Mouse (Mus musculus) CH12.LX (cell line): ENCODE data around the gene Glt1d1. TPM values are rescaled to one million over a fixed set of nuclear protein-coding genes. Genes with fewer than 3 reads are reported as not detected.

Source experiments
- DNase-seq: peaks from one replicate; pipeline ENCODE4 v3.0.0-alpha.2; 2013; ENCODE audit errors: extremely low read depth
- H3K27ac ChIP-seq: 2 replicates; pipeline ENCODE4 v1.5.1; 2012; ENCODE audit warnings: low read depth, mild to moderate bottlenecking, control low read depth, moderate library complexity; ENCODE audit not compliant: insufficient read depth
- H3K27me3 ChIP-seq: replicated peaks from 2 replicates; pipeline ENCODE3; 2012; ENCODE audit warnings: inconsistent platforms
- H3K36me3 ChIP-seq, 2 experiments: replicated peaks in 1 of 2; 2 replicates each; pipeline versions ENCODE3 to v1.6.1; 2012; ENCODE audit warnings: inconsistent platforms in 1 of 2, low read length in 1 of 2, mild to moderate bottlenecking in 1 of 2, mixed read lengths in 1 of 2, moderate library complexity in 1 of 2; ENCODE audit not compliant: control insufficient read depth in 1 of 2, insufficient read depth in 1 of 2
- H3K4me1 ChIP-seq, 2 experiments: 2 replicates each; pipeline ENCODE4 v1.6.1; 2012; ENCODE audit warnings: inconsistent platforms in 1 of 2, moderate library complexity in 1 of 2; ENCODE audit not compliant: insufficient read depth in 2 of 2, control insufficient read depth in 1 of 2
- H3K4me2 ChIP-seq: 2 replicates; pipeline ENCODE4 v1.6.1; 2012; ENCODE audit warnings: low read depth, mild to moderate bottlenecking, control low read depth; ENCODE audit not compliant: poor library complexity, insufficient read depth, severe bottlenecking
- H3K4me3 ChIP-seq, 3 experiments: fragments of 150-350 bp in 1 of 3; sonication (generic) in 1 of 3; replicated peaks in 1 of 3; 2 replicates each; pipeline versions ENCODE3 to v1.5.1; 2011 to 2012; ENCODE audit warnings: low read depth in 2 of 3, low read length in 2 of 3, mild to moderate bottlenecking in 2 of 3, moderate library complexity in 2 of 3, control low read depth in 1 of 3, improper control_type of control experiment in 1 of 3, inconsistent platforms in 1 of 3, mixed read lengths in 1 of 3; ENCODE audit not compliant: poor library complexity in 1 of 3
- H3K79me2 ChIP-seq: replicated peaks from 2 replicates; pipeline ENCODE4 v1.6.1; 2012; ENCODE audit warnings: mild to moderate bottlenecking, moderate library complexity; ENCODE audit not compliant: control insufficient read depth, poor library complexity, insufficient read depth, severe bottlenecking; ENCODE audit errors: extremely low read depth
- H3K9ac ChIP-seq: 2 replicates; pipeline ENCODE4 v1.6.1; 2012; ENCODE audit warnings: low read depth, mild to moderate bottlenecking, control low read depth, moderate library complexity; ENCODE audit not compliant: insufficient read depth
- H3K9me3 ChIP-seq: replicated peaks from 2 replicates; pipeline ENCODE3; 2012; ENCODE audit warnings: low read length, inconsistent platforms, mixed read lengths
- ELF1 ChIP-seq: IDR thresholded peaks from 2 replicates; pipeline ENCODE4 v1.6.1; 2014; ENCODE audit warnings: low read depth, mild to moderate bottlenecking, inconsistent platforms, low read length, improper control_type of control experiment
- ETS1 ChIP-seq: conservative IDR thresholded peaks from 2 replicates; pipeline ENCODE4 v1.6.1; 2012; ENCODE audit warnings: low read depth, mild to moderate bottlenecking, inconsistent platforms, low read length, improper control_type of control experiment, moderate library complexity
- GABPA ChIP-seq: IDR thresholded peaks from 2 replicates; pipeline ENCODE4 v1.6.1; 2012; ENCODE audit warnings: low read depth, low read length, improper control_type of control experiment, inconsistent platforms; ENCODE audit not compliant: insufficient replicate concordance
- HCFC1 ChIP-seq: IDR thresholded peaks from 2 replicates; pipeline ENCODE4 v1.6.1; 2012; ENCODE audit warnings: low read depth, mild to moderate bottlenecking, inconsistent platforms, low read length, improper control_type of control experiment
- IRF4 ChIP-seq: IDR thresholded peaks from 2 replicates; pipeline ENCODE4 v1.6.1; 2014; ENCODE audit warnings: low read depth, mild to moderate bottlenecking, inconsistent platforms, low read length, improper control_type of control experiment
- JUN ChIP-seq: IDR thresholded peaks from 2 replicates; pipeline ENCODE4 v1.6.1; 2011; ENCODE audit warnings: low read depth, mild to moderate bottlenecking, low read length, improper control_type of control experiment, moderate library complexity; ENCODE audit not compliant: insufficient read depth
- MAFK ChIP-seq: IDR thresholded peaks from 2 replicates; pipeline ENCODE4 v1.6.1; 2011; ENCODE audit warnings: low read length, improper control_type of control experiment; ENCODE audit not compliant: insufficient replicate concordance
- MAZ ChIP-seq: IDR thresholded peaks from 2 replicates; pipeline ENCODE4 v1.6.1; 2012; ENCODE audit warnings: low read depth, mild to moderate bottlenecking, inconsistent platforms, low read length, improper control_type of control experiment, moderate library complexity
- MYC ChIP-seq: IDR thresholded peaks from 2 replicates; pipeline ENCODE4 v1.6.1; 2011; ENCODE audit warnings: low read depth, mild to moderate bottlenecking, improper control_type of control experiment, low read length
- POLR2AphosphoS2 ChIP-seq: IDR thresholded peaks from 2 replicates; pipeline ENCODE4 v1.6.1; 2011; ENCODE audit warnings: low read depth, low read length, improper control_type of control experiment
- RAD21 ChIP-seq: IDR thresholded peaks from 2 replicates; pipeline ENCODE4 v1.6.1; 2011; ENCODE audit warnings: low read depth, mild to moderate bottlenecking, low read length, improper control_type of control experiment, moderate library complexity
- RCOR1 ChIP-seq: conservative IDR thresholded peaks from 2 replicates; pipeline ENCODE4 v1.6.1; 2012; ENCODE audit warnings: low read depth, mild to moderate bottlenecking, inconsistent platforms, low read length, improper control_type of control experiment
- SIN3A ChIP-seq: IDR thresholded peaks from 2 replicates; pipeline ENCODE4 v1.6.1; 2012; ENCODE audit warnings: low read length, improper control_type of control experiment, inconsistent platforms
- TCF12 ChIP-seq: IDR thresholded peaks from 2 replicates; pipeline ENCODE4 v1.6.1; 2014; ENCODE audit warnings: low read depth, mild to moderate bottlenecking, inconsistent platforms, low read length, improper control_type of control experiment
- UBTF ChIP-seq: IDR thresholded peaks from 2 replicates; pipeline ENCODE4 v1.6.1; 2012; ENCODE audit warnings: low read depth, mild to moderate bottlenecking, inconsistent platforms, low read length, improper control_type of control experiment, moderate library complexity
- ZKSCAN1 ChIP-seq: IDR thresholded peaks from 2 replicates; pipeline ENCODE4 v1.6.1; 2012; ENCODE audit warnings: low read depth, inconsistent platforms, low read length, improper control_type of control experiment, borderline replicate concordance
- ZMIZ1 ChIP-seq: IDR thresholded peaks from 2 replicates; pipeline ENCODE4 v1.6.1; 2012; ENCODE audit warnings: low read depth, mild to moderate bottlenecking, inconsistent platforms, low read length, improper control_type of control experiment
- ZNF384 ChIP-seq: IDR thresholded peaks from 2 replicates; pipeline ENCODE4 v1.6.1; 2012; ENCODE audit warnings: low read depth, low read length, improper control_type of control experiment, inconsistent platforms
- dilution Hi-C: fragments of 300-500 bp; cut with MboI; formaldehyde crosslinking; loops from 2 replicates; pipeline ENCODE4 v1.14.3; 2020; ENCODE audit warnings: low sequenced_read_pairs; ENCODE audit not compliant: extremely low pct_unique_long_range_greater_than_20kb, extremely low pct_ligation_motif_present
- in situ Hi-C: fragments of 300-500 bp; cut with MboI; formaldehyde crosslinking; loops from 3 replicates; pipeline ENCODE4 v1.14.3; 2019; ENCODE audit warnings: low sequenced_read_pairs, low pct_ligation_motif_present, low pct_unique_long_range_greater_than_20kb, mixed read lengths
- polyA plus RNA-seq: library from polyadenylated mRNA; unstranded; fragments of >175 nt; gene quantifications from 2 replicates; pipeline ENCODE4 v1.2.1, GENCODE M21; 2012; ENCODE audit warnings: low read depth; ENCODE audit not compliant: insufficient read length
- total RNA-seq, 2 experiments: library from RNA; depleted of rRNA; stranded (reverse); fragments of 300-350 nt in 1 of 2; fragments of >200 nt in 1 of 2; gene quantifications; 2 replicates each; pipeline ENCODE4 v1.2.3; 2012 to 2014

Glt1d1 gene
- total and polyA plus RNA-seq, 3 experiments = 0.21 to 0.25 TPM; not detected in 1

GRCm38 (mm10) chr5:127688568-127689170 is 56.6 kb downstream of the Glt1d1 start:
- Histone ChIP-seq H3K79me2 (no peaks in the 10 kb centered on the region), H3K4me1 (no peaks in the 10 kb centered on the region), H3K27ac (no peak overlapping the region), H3K9me3 (peaks cover 82% of the 10 kb centered on the region), H3K4me3 (no peak overlapping the region), H3K27me3 (no peaks in the 10 kb centered on the region), H3K4me2 (no peak overlapping the region), H3K36me3 (no peaks in the 10 kb centered on the region), H3K9ac (no peak overlapping the region)
- dilution Hi-C loops (no loop called here), in situ Hi-C loops (no loop called here)
- DNase-seq = no peak
- TF ChIP-seq ZMIZ1 (no peak), MAFK (no peak), ELF1 (no peak), UBTF (no peak), JUN (no peak), SIN3A (no peak), MYC (no peak), IRF4 (no peak), MAZ (no peak), GABPA (no peak), ZKSCAN1 (no peak), RCOR1 (no peak), ETS1 (no peak), RAD21 (no peak), TCF12 (no peak), ZNF384 (no peak), POLR2AphosphoS2 (no peak)

GRCm38 (mm10) chr5:127691085-127691484 is 59.0 kb downstream of the Glt1d1 start:
- Histone ChIP-seq H3K9me3 (peaks cover 85% of the 10 kb centered on the region), H3K9ac (no peak overlapping the region), H3K4me2 (no peak overlapping the region), H3K36me3 (no peaks in the 10 kb centered on the region), H3K4me3 (no peak overlapping the region), H3K27ac (no peak overlapping the region), H3K27me3 (no peaks in the 10 kb centered on the region), H3K79me2 (no peaks in the 10 kb centered on the region), H3K4me1 (no peaks in the 10 kb centered on the region)
- TF ChIP-seq HCFC1 = no peak
- TF ChIP-seq MYC = no peak
- DNase-seq = no peak
- in situ Hi-C loops (no loop called here), dilution Hi-C loops (no loop called here)
